Mouse (Mus musculus): ENCODE data around the gene F11. TPM values are rescaled to one million over a fixed set of nuclear protein-coding genes. Genes with fewer than 3 reads are reported as not detected.

The F11 gene
- polyA plus RNA-seq (2012; rRNA removed), result not detected in 2 replicates

DNA sequence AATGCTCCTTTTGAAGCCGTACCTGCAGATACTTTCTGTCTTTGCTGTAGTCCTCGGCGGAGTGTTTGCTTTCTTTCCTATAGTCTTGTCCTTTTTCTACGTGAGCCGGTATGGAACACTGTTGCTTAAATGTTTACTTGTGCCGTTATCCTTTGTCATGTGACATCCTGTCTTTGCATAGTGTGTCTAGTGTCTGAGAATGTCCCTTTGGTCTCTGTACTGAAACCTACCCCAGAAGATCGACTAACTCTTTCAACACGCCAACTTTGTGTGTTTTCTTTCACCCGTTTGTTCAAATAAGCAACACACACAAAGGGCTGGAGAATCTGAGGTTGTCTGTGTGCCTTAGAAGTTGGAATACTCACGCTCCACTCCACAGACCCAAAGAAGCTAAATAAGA is at the start of gene F11:
TSS of gene F11 (minus strand) at position 112 of the 400 bp plus-strand sequence.
- Histone ChIP-seq H3K4me1 (ENCODE audit: control insufficient read depth, insufficient read depth, low read length) (no peaks in the 10 kb centered on the region), H3K4me3 (replicated peaks; ENCODE audit: insufficient read depth, low read depth, low read length) (no peak within 1 kb of the TSS), H3K27ac (ENCODE audit: insufficient read depth, low read length) (no peak within 1 kb of the TSS), H3K27me3 (ENCODE audit: control insufficient read depth, insufficient read depth, low read length) (no peaks in the 10 kb centered on the region)
- 88% methylated on average over 10 of the region's 10 CpGs for WGBS
- no peak for DNase-seq
- TF ChIP-seq POLR2A (IDR thresholded peaks at IDR 0.05; ENCODE audit: borderline replicate concordance, insufficient read depth, low read length), result no peak
- no peak for TF ChIP-seq CTCF (IDR thresholded peaks at IDR 0.05; ENCODE audit: borderline replicate concordance, insufficient read depth, low read depth, low read length)

GRCm38 (mm10) chr8:45310967-45311366 is 49.1 kb upstream of the F11 start:
- Histone ChIP-seq H3K4me3 (replicated peaks; ENCODE audit: insufficient read depth, low read depth, low read length) (no peak overlapping the region), H3K27ac (ENCODE audit: insufficient read depth, low read length) (no peak overlapping the region), H3K27me3 (ENCODE audit: control insufficient read depth, insufficient read depth, low read length) (no peaks in the 10 kb centered on the region), H3K4me1 (ENCODE audit: control insufficient read depth, insufficient read depth, low read length) (no peaks in the 10 kb centered on the region)
- TF ChIP-seq CTCF (IDR thresholded peaks at IDR 0.05; ENCODE audit: borderline replicate concordance, insufficient read depth, low read depth, low read length) (no peak), POLR2A (IDR thresholded peaks at IDR 0.05; ENCODE audit: borderline replicate concordance, insufficient read depth, low read length) (no peak)
- no peak for DNase-seq
- WGBS, result 76% methylated on average over 4 of the region's 4 CpGs

DNA sequence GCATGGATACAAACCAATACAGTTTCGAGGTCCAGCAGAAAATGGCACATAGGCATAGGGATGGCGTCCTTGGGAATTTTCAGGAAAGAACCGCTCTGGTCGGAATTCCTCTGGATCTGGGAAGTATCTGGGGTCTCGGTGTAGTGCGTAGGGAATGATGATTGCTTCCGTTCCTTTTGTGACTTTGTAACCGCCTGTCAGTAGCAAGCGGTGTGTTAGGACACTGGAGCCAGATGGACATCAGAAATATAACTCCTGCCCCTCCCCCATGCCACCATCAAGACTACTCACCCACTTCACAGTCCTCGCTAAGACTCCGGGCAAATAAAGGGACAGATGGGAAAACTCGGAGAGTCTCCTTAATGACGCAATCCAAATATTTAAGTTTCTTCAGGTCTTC is 46.5 kb upstream of the F11 start, which contains the start of gene Gm45753:
TSS of gene Gm45753 (minus strand) at position 101 of the 400 bp plus-strand sequence.
- 92% methylated on average over 13 of the region's 13 CpGs for WGBS
- H3K27ac ChIP-seq (ENCODE audit: insufficient read depth, low read length), result no peak within 1 kb of the TSS
- no peak within 1 kb of the TSS for H3K4me3 ChIP-seq (replicated peaks; ENCODE audit: insufficient read depth, low read depth, low read length)
- no peak for DNase-seq
- no peak for TF ChIP-seq POLR2A (IDR thresholded peaks at IDR 0.05; ENCODE audit: borderline replicate concordance, insufficient read depth, low read length)
- no peak for TF ChIP-seq CTCF (IDR thresholded peaks at IDR 0.05; ENCODE audit: borderline replicate concordance, insufficient read depth, low read depth, low read length)
- no peaks in the 10 kb centered on the region for H3K4me1 ChIP-seq (ENCODE audit: control insufficient read depth, insufficient read depth, low read length)
- H3K27me3 ChIP-seq (ENCODE audit: control insufficient read depth, insufficient read depth, low read length), result no peaks in the 10 kb centered on the region

DNA sequence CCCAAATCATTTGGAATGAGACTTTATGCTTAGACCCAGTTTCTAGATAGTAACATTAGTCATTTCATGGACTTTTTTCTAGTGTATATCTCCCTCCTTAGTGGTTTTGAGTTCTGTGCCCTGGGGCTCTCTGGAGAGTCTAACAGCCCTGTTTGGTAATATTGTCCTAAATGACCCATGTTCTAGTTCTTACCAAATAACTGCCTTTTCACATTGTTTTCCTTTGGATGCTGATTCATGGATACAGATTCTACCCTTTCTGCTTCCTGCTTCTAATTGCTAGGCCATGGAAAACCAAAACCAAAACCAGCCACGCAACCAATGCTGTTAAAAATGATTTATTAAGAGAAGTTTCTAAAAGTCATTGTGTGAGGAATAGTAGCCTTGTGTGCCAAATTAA is 43.6 kb upstream of the F11 start:
- no peak for DNase-seq
- H3K27ac ChIP-seq (ENCODE audit: insufficient read depth, low read length), result no peak overlapping the region
- no peak for TF ChIP-seq POLR2A (IDR thresholded peaks at IDR 0.05; ENCODE audit: borderline replicate concordance, insufficient read depth, low read length)
- TF ChIP-seq CTCF (IDR thresholded peaks at IDR 0.05; ENCODE audit: borderline replicate concordance, insufficient read depth, low read depth, low read length), result no peak
- 88% methylated on average over 1 of the region's 1 CpGs for WGBS
- H3K27me3 ChIP-seq (ENCODE audit: control insufficient read depth, insufficient read depth, low read length), result no peaks in the 10 kb centered on the region
- no peak overlapping the region for H3K4me3 ChIP-seq (replicated peaks; ENCODE audit: insufficient read depth, low read depth, low read length)
- no peaks in the 10 kb centered on the region for H3K4me1 ChIP-seq (ENCODE audit: control insufficient read depth, insufficient read depth, low read length)

GRCm38 (mm10) chr8:45304354-45304753 is 42.5 kb upstream of the F11 start:
- no peak overlapping the region for H3K4me3 ChIP-seq (replicated peaks; ENCODE audit: insufficient read depth, low read depth, low read length)
- 94% methylated on average over 3 of the region's 3 CpGs for WGBS
- no peak overlapping the region for H3K27ac ChIP-seq (ENCODE audit: insufficient read depth, low read length)
- no peak for DNase-seq
- no peaks in the 10 kb centered on the region for H3K4me1 ChIP-seq (ENCODE audit: control insufficient read depth, insufficient read depth, low read length)
- H3K27me3 ChIP-seq (ENCODE audit: control insufficient read depth, insufficient read depth, low read length), result no peaks in the 10 kb centered on the region
- TF ChIP-seq POLR2A (IDR thresholded peaks at IDR 0.05; ENCODE audit: borderline replicate concordance, insufficient read depth, low read length) (no peak), CTCF (IDR thresholded peaks at IDR 0.05; ENCODE audit: borderline replicate concordance, insufficient read depth, low read depth, low read length) (no peak)

- no peak for DNase-seq
- Histone ChIP-seq H3K27ac (ENCODE audit: insufficient read depth, low read length) (no peak overlapping the region), H3K4me3 (replicated peaks; ENCODE audit: insufficient read depth, low read depth, low read length) (no peak overlapping the region), H3K4me1 (ENCODE audit: control insufficient read depth, insufficient read depth, low read length) (no peaks in the 10 kb centered on the region), H3K27me3 (ENCODE audit: control insufficient read depth, insufficient read depth, low read length) (no peaks in the 10 kb centered on the region)
- TF ChIP-seq POLR2A (IDR thresholded peaks at IDR 0.05; ENCODE audit: borderline replicate concordance, insufficient read depth, low read length) (no peak), CTCF (IDR thresholded peaks at IDR 0.05; ENCODE audit: borderline replicate concordance, insufficient read depth, low read depth, low read length) (no peak)
- 20% methylated on average over 8 of the region's 8 CpGs for WGBS
Observed at GRCm38 (mm10) chr8:45302390-45302789, 40.6 kb upstream of the F11 start.

- H3K4me1 ChIP-seq (ENCODE audit: control insufficient read depth, insufficient read depth, low read length), result no peaks in the 10 kb centered on the region
- no peak for DNase-seq
- H3K4me3 ChIP-seq (replicated peaks; ENCODE audit: insufficient read depth, low read depth, low read length), result no peak overlapping the region
- TF ChIP-seq CTCF (IDR thresholded peaks at IDR 0.05; ENCODE audit: borderline replicate concordance, insufficient read depth, low read depth, low read length), result no peak
- TF ChIP-seq POLR2A (IDR thresholded peaks at IDR 0.05; ENCODE audit: borderline replicate concordance, insufficient read depth, low read length), result no peak
- no peaks in the 10 kb centered on the region for H3K27me3 ChIP-seq (ENCODE audit: control insufficient read depth, insufficient read depth, low read length)
- no peak overlapping the region for H3K27ac ChIP-seq (ENCODE audit: insufficient read depth, low read length)
- WGBS, result 93% methylated on average over 6 of the region's 6 CpGs
Observed at GRCm38 (mm10) chr8:45295276-45295675, 33.4 kb upstream of the F11 start.

DNA sequence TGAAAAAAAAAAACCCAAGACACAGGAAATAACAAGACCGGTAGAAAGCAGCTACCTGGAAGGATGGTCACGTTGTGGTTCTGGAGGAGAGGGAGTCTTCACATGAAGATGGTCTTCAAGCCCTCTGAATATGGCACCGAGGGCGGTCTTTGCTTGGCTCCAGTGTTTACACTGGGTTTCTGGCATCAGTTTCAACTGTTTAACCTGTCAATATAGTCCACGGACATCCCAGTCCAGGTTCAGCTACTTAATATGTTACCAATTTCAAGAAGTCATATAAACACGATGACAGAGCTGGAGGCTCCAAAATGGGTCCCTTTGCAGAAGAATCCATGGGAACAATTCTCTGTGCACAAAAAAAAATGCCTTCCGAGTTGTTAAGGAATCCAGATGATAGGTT is 32.9 kb upstream of the F11 start, which contains the start of gene Klkb1:
TSS of gene Klkb1 (minus strand) at position 173 of the 400 bp plus-strand sequence.
- TF ChIP-seq CTCF (IDR thresholded peaks at IDR 0.05; ENCODE audit: borderline replicate concordance, insufficient read depth, low read depth, low read length) (no peak), POLR2A (IDR thresholded peaks at IDR 0.05; ENCODE audit: borderline replicate concordance, insufficient read depth, low read length) (no peak)
- no peak for DNase-seq
- H3K4me1 ChIP-seq (ENCODE audit: control insufficient read depth, insufficient read depth, low read length), result no peaks in the 10 kb centered on the region
- WGBS, result 89% methylated on average over 7 of the region's 7 CpGs
- H3K4me3 ChIP-seq (replicated peaks; ENCODE audit: insufficient read depth, low read depth, low read length), result no peak within 1 kb of the TSS
- H3K27me3 ChIP-seq (ENCODE audit: control insufficient read depth, insufficient read depth, low read length), result no peaks in the 10 kb centered on the region
- H3K27ac ChIP-seq (ENCODE audit: insufficient read depth, low read length), result no peak within 1 kb of the TSS

Data from cerebellum, adult 2 months (tissue).